Comparison of ENCODE assay signal across 29 mouse cellular contexts in genomic region chr6:112280945-112281344, GRCm38 (mm10). TPM values are rescaled to one million over a fixed set of nuclear protein-coding genes. Genes with fewer than 3 reads are reported as not detected.
DNase-seq lines count a peak whose midpoint lies in the region; ATAC-seq and TF ChIP-seq lines count a peak whose summit lies in the region.
"Had no signal": no experiment of that assay in that cellular context is flagged by ENCODE, and none has a peak within 500 bp of the region (broad histone marks: within the 10 kb centered on the region; RNA-seq: fewer than 3 reads in every experiment).

No protein-coding gene starts in this region.

- H3K36me3 ChIP-seq in kidney, adult 2 months (ENCODE audit: control insufficient read depth, insufficient read depth, low read length), result no peaks in the 10 kb centered on the region
- no peaks in the 10 kb centered on the region for H3K36me3 ChIP-seq in kidney, postnatal 0 days (ENCODE audit: insufficient read depth, low read length)
- H3K36me3 ChIP-seq in hindbrain, embryonic 12.5 days, result no peaks in the 10 kb centered on the region
- H3K36me3 ChIP-seq in forebrain, embryonic 14.5 days (ENCODE audit: control insufficient read depth, insufficient read depth, low read length), result no peaks in the 10 kb centered on the region
- H3K36me3 ChIP-seq: forebrain, embryonic 10.5 days; hindbrain, embryonic 13.5 days; limb, embryonic 15.5 days; liver, embryonic 13.5 days; midbrain, embryonic 10.5 days; midbrain, embryonic 15.5 days; stomach, embryonic 15.5 days had no signal

- peaks cover 6% of the 10 kb centered on the region for H3K4me1 ChIP-seq in kidney, adult 2 months (ENCODE audit: control insufficient read depth, insufficient read depth, low read length)
- H3K4me1 ChIP-seq in kidney, postnatal 0 days (replicated peaks; ENCODE audit: insufficient read depth, low read length), result peaks cover 9% of the 10 kb centered on the region; the same call in 1 of the 2 replicates
- no peaks in the 10 kb centered on the region for H3K4me1 ChIP-seq in hindbrain, embryonic 12.5 days
- H3K4me1 ChIP-seq in forebrain, embryonic 14.5 days (ENCODE audit: control insufficient read depth, insufficient read depth, low read length), result no peaks in the 10 kb centered on the region
- H3K4me1 ChIP-seq: forebrain, embryonic 10.5 days; hindbrain, embryonic 13.5 days; limb, embryonic 15.5 days; liver, embryonic 13.5 days; midbrain, embryonic 10.5 days; midbrain, embryonic 15.5 days; stomach, embryonic 15.5 days had no signal

- no peak for TF ChIP-seq POLR2A in kidney, adult 2 months (IDR thresholded peaks at IDR 0.05; ENCODE audit: low read depth, low read length)

- no peak overlapping the region for H3K4me3 ChIP-seq in kidney, adult 2 months (ENCODE audit: insufficient read depth, low read depth, low read length)
- H3K4me3 ChIP-seq in kidney, postnatal 0 days (replicated peaks; ENCODE audit: low read depth, low read length), result no peak overlapping the region
- no peak overlapping the region for H3K4me3 ChIP-seq in hindbrain, embryonic 12.5 days
- H3K4me3 ChIP-seq in forebrain, embryonic 14.5 days (ENCODE audit: low read depth, low read length), result no peak overlapping the region
- H3K4me3 ChIP-seq: forebrain, embryonic 10.5 days; hindbrain, embryonic 13.5 days; limb, embryonic 15.5 days; liver, embryonic 13.5 days; midbrain, embryonic 10.5 days; midbrain, embryonic 15.5 days; stomach, embryonic 15.5 days had no signal

- H3K27ac ChIP-seq in kidney, adult 2 months (ENCODE audit: insufficient read depth, low read depth, low read length), result no peak overlapping the region
- H3K27ac ChIP-seq in kidney, postnatal 0 days, result no peak overlapping the region
- no peak overlapping the region for H3K27ac ChIP-seq in hindbrain, embryonic 12.5 days
- H3K27ac ChIP-seq in forebrain, embryonic 14.5 days (ENCODE audit: low read depth, low read length), result no peak overlapping the region
- H3K27ac ChIP-seq: forebrain, embryonic 10.5 days; hindbrain, embryonic 13.5 days; limb, embryonic 15.5 days; liver, embryonic 13.5 days; macrophage; midbrain, embryonic 10.5 days; midbrain, embryonic 15.5 days; stomach, embryonic 15.5 days had no signal

- H3K9me3 ChIP-seq in kidney, postnatal 0 days (replicated peaks; ENCODE audit: low read length), result no peaks in the 10 kb centered on the region
- no peaks in the 10 kb centered on the region for H3K9me3 ChIP-seq in hindbrain, embryonic 12.5 days (replicated peaks)
- no peaks in the 10 kb centered on the region for H3K9me3 ChIP-seq in forebrain, embryonic 14.5 days (replicated peaks; ENCODE audit: control insufficient read depth, low read length)
- H3K9me3 ChIP-seq: forebrain, embryonic 10.5 days; hindbrain, embryonic 13.5 days; limb, embryonic 15.5 days; liver, embryonic 13.5 days; midbrain, embryonic 10.5 days; midbrain, embryonic 15.5 days; stomach, embryonic 15.5 days had no signal

- no peak for TF ChIP-seq CTCF in kidney, adult 2 months (conservative IDR thresholded peaks at IDR 0.05; ENCODE audit: insufficient read depth, insufficient read length, low read depth, low read length)
- TF ChIP-seq CTCF in kidney, postnatal 0 days (IDR thresholded peaks at IDR 0.05; ENCODE audit: low read depth), result no peak

- DNase-seq in kidney, adult 2 months, result peak; percentile 40
- DNase-seq in kidney, adult 11 months, result no peak
- DNase-seq in kidney, postnatal 0 days (ENCODE audit: low spot score), result peak; percentile 92
- no peak for DNase-seq in kidney, adult 18-20 months
- peak; percentile 17 for DNase-seq in embryo, embryonic 11.5 days (ENCODE audit: low read depth, low spot score)
- DNase-seq in hindlimb bud, embryonic 11.5 days (ENCODE audit: extremely low spot score, low read depth, low spot score), result peak; percentile 42
- DNase-seq in forebrain, embryonic 14.5 days (ENCODE audit: low spot score), result no peak
- DNase-seq: adrenal gland, adult 8-10 months; B cell, adult 2 months; cerebellum, adult 2 months; cerebellum, postnatal 25 days; forebrain, postnatal 0 days; gastrocnemius, postnatal 25 days; heart, adult 18-20 months; heart, postnatal 36 days; liver, embryonic 13.5 days; lung, adult 18-20 months; right cerebral cortex, postnatal 25 days had no signal

- WGBS in kidney, adult 2 months, result 50% methylated on average over 3 of the region's 3 CpGs
- 24% methylated on average over 3 of the region's 3 CpGs for WGBS in kidney, postnatal 0 days
- WGBS in hindbrain, embryonic 12.5 days, result 62% methylated on average over 3 of the region's 3 CpGs
- WGBS in forebrain, embryonic 14.5 days, result 69% methylated on average over 3 of the region's 3 CpGs

- no peaks in the 10 kb centered on the region for H3K27me3 ChIP-seq in kidney, adult 2 months (replicated peaks; ENCODE audit: control insufficient read depth, insufficient read depth, low read length)
- H3K27me3 ChIP-seq in kidney, postnatal 0 days (ENCODE audit: insufficient read depth, low read length), result no peaks in the 10 kb centered on the region
- no peaks in the 10 kb centered on the region for H3K27me3 ChIP-seq in hindbrain, embryonic 12.5 days
- no peaks in the 10 kb centered on the region for H3K27me3 ChIP-seq in forebrain, embryonic 14.5 days (replicated peaks; ENCODE audit: control insufficient read depth, insufficient read depth, low read length)
- H3K27me3 ChIP-seq: hindbrain, embryonic 13.5 days; limb, embryonic 15.5 days; liver, embryonic 13.5 days; midbrain, embryonic 15.5 days; stomach, embryonic 15.5 days had no signal

- H3K4me2 ChIP-seq in kidney, postnatal 0 days (ENCODE audit: low read length), result no peak overlapping the region
- H3K4me2 ChIP-seq in hindbrain, embryonic 12.5 days (replicated peaks), result no peak overlapping the region
- no peak overlapping the region for H3K4me2 ChIP-seq in forebrain, embryonic 14.5 days (ENCODE audit: low read length)
- H3K4me2 ChIP-seq: heart, embryonic 11.5 days; hindbrain, embryonic 13.5 days; limb, embryonic 15.5 days; liver, embryonic 13.5 days; midbrain, embryonic 15.5 days; stomach, embryonic 15.5 days had no signal

- ATAC-seq in kidney, postnatal 0 days (replicated peaks; ENCODE audit: low FRiP score, low read depth), result peak; percentile 82
- no peak for ATAC-seq in hindbrain, embryonic 12.5 days (ENCODE audit: low FRiP score)
- ATAC-seq in forebrain, embryonic 14.5 days, result no peak
- ATAC-seq: forebrain, postnatal 0 days; intestine, postnatal 0 days; lung, postnatal 0 days; midbrain, embryonic 15.5 days had no signal

- no peak overlapping the region for H3K9ac ChIP-seq in kidney, postnatal 0 days (ENCODE audit: low read depth, low read length)
- H3K9ac ChIP-seq in hindbrain, embryonic 12.5 days, result no peak overlapping the region
- H3K9ac ChIP-seq in forebrain, embryonic 14.5 days (ENCODE audit: low read length), result no peak overlapping the region
- H3K9ac ChIP-seq: forebrain, postnatal 0 days; hindbrain, embryonic 13.5 days; limb, embryonic 15.5 days; liver, embryonic 13.5 days; midbrain, embryonic 15.5 days; stomach, embryonic 15.5 days had no signal

RNA-seq across cellular contexts. Expression of gene Lmcd1, which starts 7.4 kb away (rescaled TPM):
- polyA plus RNA-seq in kidney, adult 2 months (2012; rRNA removed), result 10.9 and 14.0 TPM in 2 replicates
- polyA plus RNA-seq in kidney, postnatal 0 days (2015; fragmentation: Nextera tagmentation; extraction: Ambion mirVana), result 34.3 and 34.4 TPM in 2 replicates
- 13.1 and 16.4 TPM in 2 replicates for polyA plus RNA-seq in hindbrain, embryonic 12.5 days (2016; fragmentation: Nextera tagmentation; extraction: Ambion mirVana)
- polyA plus RNA-seq in forebrain, embryonic 14.5 days (2014; fragmentation: Nextera tagmentation; extraction: Ambion mirVana), result 16.2 and 16.7 TPM in 2 replicates
- polyA plus RNA-seq: macrophage had no signal

Comparison
In these comparisons a context has a peak if more than half of its experiments do, and no peak if none do; other contexts are left out.
1. DNase-seq: peak in kidney, adult 2 months (single experiment), kidney, postnatal 0 days (single experiment), embryo, embryonic 11.5 days (single experiment) and hindlimb bud, embryonic 11.5 days (single experiment); none in kidney, adult 11 months (single experiment), kidney, adult 18-20 months (single experiment) and forebrain, embryonic 14.5 days (single experiment).